Mouse (Mus musculus): Measurements from ENCODE around the gene Krtap24-1. TPM values are rescaled to one million over a fixed set of nuclear protein-coding genes. Genes with fewer than 3 reads are reported as not detected.

Krtap24-1 gene
- not detected for polyA plus RNA-seq (2014; fragmentation: Illumina TruSeq; extraction: RNeasy Lipid Tissue Mini Kit (QIAGEN cat#74804); ENCODE audit: low read depth, low replicate concordance)

DNA sequence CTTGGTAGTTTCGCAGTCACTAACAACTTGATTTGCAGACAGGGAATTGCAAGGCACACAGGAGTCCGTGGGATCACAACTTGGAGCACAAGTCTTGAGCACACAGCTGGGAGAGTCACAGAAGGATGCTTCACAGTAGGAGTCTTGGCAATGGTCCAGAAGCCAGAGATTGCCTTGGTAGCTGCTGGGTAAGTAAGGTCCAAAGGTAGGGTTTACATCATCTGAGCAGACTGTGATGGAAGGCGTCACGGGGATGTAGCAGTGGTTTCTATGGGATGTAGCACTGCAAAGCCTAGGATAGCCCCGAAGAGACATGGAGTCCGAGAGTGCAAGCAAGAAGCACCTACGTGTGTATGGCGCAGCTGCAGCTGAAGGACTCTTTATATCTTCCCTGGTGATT, at the start of gene Krtap24-1:
Gene Krtap24-1, minus strand, starts transcription at position 358 of the 400 bp plus-strand sequence.

DNA sequence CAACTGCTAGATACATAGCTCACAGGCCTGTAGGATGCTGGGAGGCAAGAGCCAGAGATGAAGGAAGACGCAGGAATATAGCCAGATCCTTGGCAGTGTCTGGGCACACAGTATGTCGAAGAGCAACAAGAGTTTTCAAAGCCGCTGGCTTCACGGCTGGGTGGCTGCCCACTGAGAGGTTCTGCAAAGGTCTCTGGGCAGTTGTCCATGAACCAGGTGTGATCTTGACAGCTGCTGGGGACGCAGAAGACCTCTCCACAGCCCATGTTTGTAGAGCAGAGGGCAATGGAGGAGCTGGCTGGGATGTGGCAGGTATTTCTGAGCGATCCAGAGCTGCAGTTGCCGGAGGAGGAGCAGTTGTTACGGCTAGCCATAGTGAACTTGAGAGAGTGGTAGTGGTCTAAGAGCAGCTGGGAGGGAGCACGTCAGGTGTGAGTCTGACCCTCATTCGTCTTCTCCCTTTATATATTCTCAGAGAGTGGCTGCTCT, 35.3 kb upstream of the Krtap24-1 start, which contains the start of gene Krtap26-1:
Gene Krtap26-1, minus strand, starts transcription at position 439 of the 489 bp plus-strand sequence.

DNA sequence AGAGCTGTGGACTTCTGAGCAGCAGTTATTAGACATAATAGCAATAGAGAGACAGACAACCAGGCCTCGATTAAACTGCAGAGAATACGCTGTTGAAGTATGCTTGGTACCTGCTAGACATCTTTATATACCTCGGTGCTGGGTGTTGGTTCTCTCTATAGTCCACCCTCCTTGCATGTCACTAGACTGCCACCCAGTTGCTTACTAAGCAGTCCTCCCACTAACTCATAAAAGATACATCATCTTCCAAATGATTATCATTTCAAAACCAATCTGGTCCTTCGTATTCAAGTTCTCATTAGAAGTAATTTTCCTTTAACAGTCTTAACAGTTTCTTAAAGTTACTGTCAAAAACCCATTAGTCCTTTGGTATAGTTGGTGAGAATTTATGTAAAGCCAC, 15.5 kb upstream of the Krtap24-1 start, which contains the start of gene 2310079G19Rik:
Gene 2310079G19Rik, minus strand, starts transcription at position 101 of the 400 bp plus-strand sequence.

DNA sequence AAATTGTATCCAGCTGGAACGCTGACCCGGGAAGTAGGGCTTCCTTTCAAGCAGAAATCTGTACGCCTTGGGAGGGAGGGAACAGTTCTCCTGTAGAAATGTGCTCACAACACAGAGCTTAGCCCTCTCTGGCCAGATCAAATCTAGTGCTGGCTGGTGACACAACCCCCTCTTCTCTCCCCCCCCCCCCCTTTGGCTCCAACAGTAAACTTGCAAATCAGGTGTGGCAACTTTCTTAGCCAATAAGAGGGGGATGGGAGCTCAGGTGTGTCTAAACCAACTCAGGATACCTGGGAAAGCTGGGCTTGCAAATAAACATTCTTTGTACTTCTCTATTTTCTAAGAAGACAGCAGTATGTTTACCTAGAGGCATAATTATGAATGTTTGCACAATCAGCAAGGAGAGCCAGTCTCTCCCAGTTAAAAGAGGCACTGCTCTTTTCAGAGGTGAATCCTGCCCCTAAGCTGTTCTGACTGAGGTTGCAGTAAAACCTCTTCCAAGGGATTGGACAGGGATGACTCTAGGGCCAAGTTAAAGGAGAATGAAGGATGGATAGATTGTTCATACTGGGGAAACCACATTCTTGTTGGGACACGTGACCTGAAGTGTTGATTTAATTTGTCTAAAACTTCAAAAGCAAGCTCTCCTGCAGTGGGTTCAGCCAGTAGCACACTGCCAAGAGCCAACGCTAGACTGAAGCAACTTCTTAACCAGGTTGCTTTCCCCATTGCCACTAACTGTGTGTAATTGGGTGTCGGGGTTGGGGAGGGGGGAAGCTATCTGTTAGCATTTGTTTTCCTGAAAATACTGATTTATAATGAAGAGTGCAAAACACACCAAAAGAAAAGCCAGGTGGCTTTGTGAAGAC, 48.8 kb downstream of the Krtap24-1 start, which contains the start of gene Cldn8:
Gene Cldn8, minus strand, starts transcription at position 139 of the 869 bp plus-strand sequence.

Other genes starting within 250 kb of the Krtap24-1 start
- not detected for gene Cldn17, start 105.3 kb downstream of the Krtap24-1 start, polyA plus RNA-seq (2014; fragmentation: Illumina TruSeq; extraction: RNeasy Lipid Tissue Mini Kit (QIAGEN cat#74804); ENCODE audit: low read depth, low replicate concordance)
- gene Cldn8, start 49.1 kb downstream of the Krtap24-1 start, polyA plus RNA-seq (2014; fragmentation: Illumina TruSeq; extraction: RNeasy Lipid Tissue Mini Kit (QIAGEN cat#74804); ENCODE audit: low read depth, low replicate concordance): 361 TPM
- 10.9 TPM for gene 2310079G19Rik, start 15.4 kb upstream of the Krtap24-1 start, polyA plus RNA-seq (2014; fragmentation: Illumina TruSeq; extraction: RNeasy Lipid Tissue Mini Kit (QIAGEN cat#74804); ENCODE audit: low read depth, low replicate concordance)
- not detected for gene Krtap26-1, start 35.5 kb upstream of the Krtap24-1 start, polyA plus RNA-seq (2014; fragmentation: Illumina TruSeq; extraction: RNeasy Lipid Tissue Mini Kit (QIAGEN cat#74804); ENCODE audit: low read depth, low replicate concordance)
- gene Krtap27-1, start 59.4 kb upstream of the Krtap24-1 start, polyA plus RNA-seq (2014; fragmentation: Illumina TruSeq; extraction: RNeasy Lipid Tissue Mini Kit (QIAGEN cat#74804); ENCODE audit: low read depth, low replicate concordance): not detected
- gene 2310061N02Rik, start 95.7 kb upstream of the Krtap24-1 start, polyA plus RNA-seq (2014; fragmentation: Illumina TruSeq; extraction: RNeasy Lipid Tissue Mini Kit (QIAGEN cat#74804); ENCODE audit: low read depth, low replicate concordance): not detected
- not detected for gene Krtap13-1, start 116.6 kb upstream of the Krtap24-1 start, polyA plus RNA-seq (2014; fragmentation: Illumina TruSeq; extraction: RNeasy Lipid Tissue Mini Kit (QIAGEN cat#74804); ENCODE audit: low read depth, low replicate concordance)
- gene Krtap13, start 139.4 kb upstream of the Krtap24-1 start, polyA plus RNA-seq (2014; fragmentation: Illumina TruSeq; extraction: RNeasy Lipid Tissue Mini Kit (QIAGEN cat#74804); ENCODE audit: low read depth, low replicate concordance): not detected
- gene 2310034C09Rik, start 146.6 kb upstream of the Krtap24-1 start, polyA plus RNA-seq (2014; fragmentation: Illumina TruSeq; extraction: RNeasy Lipid Tissue Mini Kit (QIAGEN cat#74804); ENCODE audit: low read depth, low replicate concordance): not detected
- gene 2310057N15Rik, start 161.9 kb upstream of the Krtap24-1 start, polyA plus RNA-seq (2014; fragmentation: Illumina TruSeq; extraction: RNeasy Lipid Tissue Mini Kit (QIAGEN cat#74804); ENCODE audit: low read depth, low replicate concordance): not detected
- gene Gm5965, start 165.6 kb upstream of the Krtap24-1 start, polyA plus RNA-seq (2014; fragmentation: Illumina TruSeq; extraction: RNeasy Lipid Tissue Mini Kit (QIAGEN cat#74804); ENCODE audit: low read depth, low replicate concordance): not detected
- gene Gm20741, start 199.9 kb upstream of the Krtap24-1 start, polyA plus RNA-seq (2014; fragmentation: Illumina TruSeq; extraction: RNeasy Lipid Tissue Mini Kit (QIAGEN cat#74804); ENCODE audit: low read depth, low replicate concordance): not detected
- not detected for gene Krtap15, start 207.9 kb upstream of the Krtap24-1 start, polyA plus RNA-seq (2014; fragmentation: Illumina TruSeq; extraction: RNeasy Lipid Tissue Mini Kit (QIAGEN cat#74804); ENCODE audit: low read depth, low replicate concordance)
- not detected for gene Krtap14, start 213.9 kb upstream of the Krtap24-1 start, polyA plus RNA-seq (2014; fragmentation: Illumina TruSeq; extraction: RNeasy Lipid Tissue Mini Kit (QIAGEN cat#74804); ENCODE audit: low read depth, low replicate concordance)